Mouse (Mus musculus): Measurements from ENCODE around the gene Gm20388. TPM values are rescaled to one million over a fixed set of nuclear protein-coding genes. Genes with fewer than 3 reads are reported as not detected.

The Gm20388 gene
- polyA plus RNA-seq, 1 experiment from 2014 or later, result 4.4 TPM

DNA sequence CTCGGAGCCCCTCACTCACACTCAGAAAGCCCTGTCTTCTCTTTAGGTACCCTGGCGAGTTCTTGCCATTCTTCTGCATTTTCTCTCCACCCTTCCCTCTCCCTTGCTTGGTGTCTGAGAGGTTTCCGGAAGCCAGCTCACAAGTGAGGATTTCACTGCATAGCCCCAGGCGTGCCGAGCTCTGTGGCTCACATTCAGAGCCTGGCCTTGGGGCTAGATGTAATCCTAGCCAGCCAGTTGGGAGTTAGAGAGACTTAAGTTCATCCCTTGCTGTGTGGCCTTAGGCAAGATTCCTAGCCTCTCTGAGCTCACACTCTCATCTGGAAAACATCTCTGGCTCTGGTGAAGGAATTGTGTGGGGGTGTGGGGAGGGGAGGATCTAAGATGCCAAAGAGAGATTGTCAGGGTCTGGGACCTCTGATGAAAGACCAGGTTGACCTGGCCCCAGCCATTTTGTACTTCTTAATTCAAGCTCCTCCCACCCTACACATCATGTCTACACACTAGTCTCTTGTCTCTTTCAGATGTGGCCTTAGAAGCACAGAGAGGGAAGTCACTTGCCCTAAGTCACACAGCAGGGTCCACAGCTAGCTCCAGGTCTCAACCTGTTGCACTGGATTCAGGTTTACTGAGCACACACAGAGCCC lies 426.4 kb downstream of the Gm20388 start:
- ATAC-seq, result no peak
- H3K4me1 ChIP-seq (replicated peaks), result peaks cover 72% of the 10 kb centered on the region
- H3K27me3 ChIP-seq, result peaks cover 5% of the 10 kb centered on the region; the same call in 1 of the 2 replicates
- no peak overlapping the region for H3K4me2 ChIP-seq (replicated peaks)
- H3K9ac ChIP-seq (replicated peaks), result no peak overlapping the region
- H3K4me3 ChIP-seq (replicated peaks), result no peak overlapping the region
- H3K9me3 ChIP-seq, result no peaks in the 10 kb centered on the region
- 41% methylated on average over 5 of the region's 5 CpGs for WGBS
- H3K27ac ChIP-seq, result peak overlapping the region; percentile 91
- no peaks in the 10 kb centered on the region for H3K36me3 ChIP-seq

DNA sequence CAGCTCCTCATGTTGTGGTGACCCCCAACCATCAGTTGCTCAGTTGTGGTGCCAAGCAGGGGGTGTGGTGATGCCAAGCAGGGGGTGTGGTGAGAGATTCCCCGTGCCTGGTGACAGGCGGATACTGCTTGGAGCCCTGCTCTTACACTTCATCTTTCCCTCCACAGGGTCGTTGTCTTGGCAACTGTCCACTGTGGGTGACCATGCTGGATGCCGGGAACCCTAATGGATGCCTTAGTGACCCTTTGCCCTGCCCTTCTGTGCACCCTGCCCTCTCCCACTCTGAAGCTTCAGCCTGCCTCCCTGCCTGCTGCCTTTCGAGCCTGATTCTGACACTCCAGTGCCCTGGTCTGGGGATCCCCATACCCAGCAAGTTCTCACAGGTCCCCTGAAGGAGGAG lies 427.0 kb downstream of the Gm20388 start:
- H3K9me3 ChIP-seq, result no peaks in the 10 kb centered on the region
- WGBS, result 31% methylated on average over 5 of the region's 5 CpGs
- H3K27ac ChIP-seq, result no peak overlapping the region
- ATAC-seq, result no peak
- no peak overlapping the region for H3K9ac ChIP-seq (replicated peaks)
- no peak overlapping the region for H3K4me3 ChIP-seq (replicated peaks)
- peaks cover 75% of the 10 kb centered on the region for H3K4me1 ChIP-seq (replicated peaks)
- no peaks in the 10 kb centered on the region for H3K36me3 ChIP-seq
- H3K27me3 ChIP-seq, result peaks cover 2% of the 10 kb centered on the region; the same call in 1 of the 2 replicates
- H3K4me2 ChIP-seq (replicated peaks), result no peak overlapping the region

DNA sequence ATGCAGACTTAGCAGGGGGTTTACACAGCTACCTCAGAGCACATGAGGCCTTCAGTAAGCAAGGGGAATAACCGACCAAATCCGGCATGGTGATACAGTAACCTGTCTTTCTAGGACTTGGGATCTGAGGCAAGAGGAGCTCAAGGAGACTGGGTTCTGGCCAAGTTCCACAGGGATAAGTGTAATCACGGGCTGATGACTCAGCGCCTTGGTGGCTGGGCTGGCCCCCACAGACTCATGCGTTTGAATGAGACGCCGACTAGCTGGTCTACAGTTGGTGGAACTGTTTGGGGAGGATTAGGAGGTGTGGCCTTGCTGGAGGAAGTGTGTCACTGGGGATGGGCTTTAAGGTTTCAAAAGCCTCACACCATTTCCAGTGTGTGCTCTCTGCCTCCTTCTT lies 428.0 kb downstream of the Gm20388 start:
- H3K4me1 ChIP-seq (replicated peaks), result peaks cover 79% of the 10 kb centered on the region
- no peaks in the 10 kb centered on the region for H3K27me3 ChIP-seq
- no peak overlapping the region for H3K27ac ChIP-seq
- WGBS, result 96% methylated on average over 7 of the region's 7 CpGs
- no peaks in the 10 kb centered on the region for H3K36me3 ChIP-seq
- no peak overlapping the region for H3K9ac ChIP-seq (replicated peaks)
- H3K4me2 ChIP-seq (replicated peaks), result no peak overlapping the region
- no peak overlapping the region for H3K4me3 ChIP-seq (replicated peaks)
- ATAC-seq, result no peak
- H3K9me3 ChIP-seq, result no peaks in the 10 kb centered on the region

DNA sequence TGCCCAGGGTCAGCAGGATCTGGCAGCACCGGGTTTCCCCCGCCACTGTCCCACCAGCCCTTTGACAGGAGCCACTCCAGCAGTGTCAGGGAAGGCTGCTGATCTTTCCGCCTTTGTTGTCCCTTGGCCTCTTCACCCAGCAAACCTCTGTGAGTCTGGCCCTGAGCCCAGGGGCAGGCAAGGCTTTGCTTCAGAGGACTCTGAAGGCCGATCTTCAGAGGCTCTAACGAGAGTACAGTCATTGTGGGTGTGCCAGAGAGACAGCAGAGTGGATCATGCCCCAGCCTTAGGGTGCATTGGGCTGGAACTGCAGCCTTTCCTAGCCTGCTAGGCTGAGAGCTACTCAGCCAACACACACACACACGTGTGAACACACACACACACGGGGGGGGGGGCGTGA lies 429.1 kb downstream of the Gm20388 start:
- Histone ChIP-seq H3K4me3 (replicated peaks) (no peak overlapping the region), H3K4me1 (replicated peaks) (peaks cover 84% of the 10 kb centered on the region), H3K27me3 (no peaks in the 10 kb centered on the region), H3K4me2 (replicated peaks) (no peak overlapping the region), H3K9ac (replicated peaks) (no peak overlapping the region), H3K36me3 (no peaks in the 10 kb centered on the region), H3K27ac (peak overlapping the region; percentile 32; the same call in 1 of the 2 replicates), H3K9me3 (no peaks in the 10 kb centered on the region)
- WGBS, result 45% methylated on average over 8 of the region's 8 CpGs
- ATAC-seq, result no peak

DNA sequence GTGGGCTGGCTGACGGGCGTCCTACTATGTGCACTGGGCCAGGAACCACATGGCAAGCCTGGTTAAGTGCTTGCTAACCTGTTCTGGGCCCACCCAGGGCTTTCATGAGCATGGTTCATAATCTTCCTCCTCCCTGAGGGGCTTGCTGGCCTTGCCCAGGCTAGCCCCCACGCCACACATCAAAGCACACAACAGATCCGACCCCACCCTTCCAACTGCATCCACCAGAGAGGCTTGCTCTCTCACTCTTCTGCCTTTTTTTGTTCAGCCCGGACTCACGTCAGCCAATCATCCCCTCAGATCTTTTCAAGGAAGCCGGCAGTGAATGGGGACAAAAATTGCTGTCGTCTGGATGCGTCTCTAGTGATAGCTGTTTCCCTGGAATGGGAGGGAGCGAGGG lies 430.5 kb downstream of the Gm20388 start:
- H3K9me3 ChIP-seq, result no peaks in the 10 kb centered on the region
- H3K4me2 ChIP-seq (replicated peaks), result no peak overlapping the region
- no peak overlapping the region for H3K27ac ChIP-seq
- 32% methylated on average over 10 of the region's 10 CpGs for WGBS
- no peaks in the 10 kb centered on the region for H3K27me3 ChIP-seq
- H3K9ac ChIP-seq (replicated peaks), result no peak overlapping the region
- no peak for ATAC-seq
- H3K4me3 ChIP-seq (replicated peaks), result no peak overlapping the region
- no peaks in the 10 kb centered on the region for H3K36me3 ChIP-seq
- H3K4me1 ChIP-seq (replicated peaks), result peaks cover 84% of the 10 kb centered on the region

DNA sequence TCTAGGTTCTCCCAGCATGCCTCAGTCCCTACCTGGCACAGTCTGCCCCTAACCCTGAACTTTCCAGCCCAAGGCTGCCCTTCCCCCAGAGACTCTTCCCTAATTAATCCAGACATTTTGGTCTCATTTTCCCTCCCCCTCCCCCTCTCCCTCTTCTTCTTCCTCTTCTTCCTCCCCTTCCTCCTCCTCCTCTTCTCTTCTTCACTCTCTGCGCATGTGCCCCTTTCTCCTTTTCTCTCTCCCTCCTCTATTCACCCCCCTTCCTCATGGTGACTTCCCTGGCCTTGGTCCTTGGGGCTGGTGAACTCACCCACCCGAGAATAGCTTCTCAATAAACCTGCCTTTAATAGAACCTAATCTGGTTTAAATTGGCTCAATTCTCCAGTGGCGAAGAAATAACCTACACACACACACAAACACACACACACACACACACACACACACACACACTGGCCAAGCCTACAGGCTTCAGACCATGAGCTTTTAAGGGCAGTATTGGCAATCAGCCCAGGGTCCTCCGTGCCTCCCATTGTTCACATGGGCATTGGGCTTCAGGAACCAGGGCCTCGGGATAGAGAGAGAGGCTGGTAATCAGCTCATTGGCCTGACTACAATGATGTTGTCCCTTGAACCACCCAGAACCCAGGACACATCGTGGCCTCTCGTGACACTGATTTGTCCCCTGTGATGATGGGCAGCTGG lies 432.4 kb downstream of the Gm20388 start:
- Histone ChIP-seq H3K4me1 (replicated peaks) (peaks cover 83% of the 10 kb centered on the region), H3K36me3 (no peaks in the 10 kb centered on the region), H3K9me3 (no peaks in the 10 kb centered on the region), H3K27me3 (no peaks in the 10 kb centered on the region), H3K9ac (replicated peaks) (no peak overlapping the region), H3K4me3 (replicated peaks) (no peak overlapping the region), H3K27ac (peak overlapping the region; percentile 84), H3K4me2 (replicated peaks) (no peak overlapping the region)
- 44% methylated on average over 7 of the region's 7 CpGs for WGBS
- no peak for ATAC-seq

DNA sequence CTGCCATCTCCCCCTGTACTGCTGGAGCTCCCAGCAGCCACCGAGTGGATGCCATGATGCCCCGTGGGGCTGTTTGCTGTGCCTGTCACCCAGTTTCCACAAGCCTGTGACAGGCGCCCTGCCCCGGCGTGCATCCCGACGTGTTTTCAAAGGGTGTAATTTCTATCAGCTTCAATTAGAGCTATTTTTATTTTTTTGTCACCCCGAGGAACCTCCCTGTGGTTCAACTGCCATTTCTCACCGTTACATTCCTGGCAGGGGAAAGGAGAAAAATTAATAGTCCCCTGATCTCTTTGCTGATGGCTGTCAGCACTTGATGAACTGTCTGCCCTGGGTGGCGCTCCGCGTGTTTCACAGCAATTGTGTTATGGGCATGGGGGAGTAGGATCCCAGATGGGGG lies 432.9 kb downstream of the Gm20388 start:
- Histone ChIP-seq H3K27ac (peak overlapping the region; percentile 84), H3K36me3 (no peaks in the 10 kb centered on the region), H3K9ac (replicated peaks) (no peak overlapping the region), H3K4me2 (replicated peaks) (no peak overlapping the region), H3K4me3 (replicated peaks) (no peak overlapping the region), H3K27me3 (no peaks in the 10 kb centered on the region), H3K4me1 (replicated peaks) (peaks cover 89% of the 10 kb centered on the region), H3K9me3 (no peaks in the 10 kb centered on the region)
- ATAC-seq, result no peak
- WGBS, result 65% methylated on average over 12 of the region's 12 CpGs

DNA sequence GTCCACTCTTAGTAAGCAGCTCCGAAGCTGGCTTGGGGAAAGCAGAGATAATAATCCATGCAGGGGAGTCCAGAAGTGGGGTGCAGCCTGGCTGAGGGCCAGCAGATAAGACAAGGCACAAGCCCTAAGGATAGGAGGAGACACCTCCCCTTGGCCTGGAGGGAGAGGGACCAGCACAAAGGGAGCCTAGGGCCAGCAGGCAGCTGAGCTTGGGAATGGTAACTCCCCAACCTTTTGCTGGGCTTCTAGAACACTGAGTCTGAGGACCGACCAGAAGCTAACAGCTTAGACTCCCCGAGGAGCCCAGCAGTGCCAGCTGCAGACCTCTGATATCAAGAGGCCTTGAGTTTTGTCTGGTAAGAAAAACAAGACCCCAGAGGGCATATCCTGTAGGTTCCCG lies 433.5 kb downstream of the Gm20388 start:
- ATAC-seq, result no peak
- H3K36me3 ChIP-seq, result no peaks in the 10 kb centered on the region
- no peaks in the 10 kb centered on the region for H3K27me3 ChIP-seq
- H3K9ac ChIP-seq (replicated peaks), result 0 out of 2 replicates have a peak overlapping the region, but pooled peaks have one; percentile 33
- WGBS, result 26% methylated on average over 4 of the region's 4 CpGs
- no peak overlapping the region for H3K4me3 ChIP-seq (replicated peaks)
- H3K4me2 ChIP-seq (replicated peaks), result no peak overlapping the region
- peaks cover 95% of the 10 kb centered on the region for H3K4me1 ChIP-seq (replicated peaks)
- peak overlapping the region; percentile 84 for H3K27ac ChIP-seq
- no peaks in the 10 kb centered on the region for H3K9me3 ChIP-seq

DNA sequence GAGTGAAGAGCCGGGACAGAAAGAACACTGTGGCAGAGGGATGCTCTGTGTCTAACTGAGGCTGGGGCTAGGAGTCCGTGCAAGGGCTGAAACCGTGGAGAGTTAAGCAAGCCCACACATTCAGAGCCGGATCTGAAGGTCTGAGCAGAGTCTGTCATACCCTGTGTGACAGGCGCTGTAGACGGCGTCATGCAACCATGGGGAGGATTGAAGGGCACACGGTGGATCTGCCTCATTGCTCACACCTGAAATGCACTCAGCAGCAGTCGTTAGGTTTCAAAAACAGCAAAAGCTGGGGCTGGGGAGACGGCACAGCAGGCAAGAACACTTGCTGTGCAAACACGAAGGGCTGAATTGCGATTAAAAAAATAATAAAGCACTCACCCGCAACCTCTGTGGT lies 433.9 kb downstream of the Gm20388 start:
- 0 out of 2 replicates have a peak overlapping the region, but pooled peaks have one; percentile 33 for H3K9ac ChIP-seq (replicated peaks)
- peaks cover 95% of the 10 kb centered on the region for H3K4me1 ChIP-seq (replicated peaks)
- H3K27ac ChIP-seq, result peak overlapping the region; percentile 84
- no peaks in the 10 kb centered on the region for H3K27me3 ChIP-seq
- H3K9me3 ChIP-seq, result no peaks in the 10 kb centered on the region
- H3K4me2 ChIP-seq (replicated peaks), result no peak overlapping the region
- H3K4me3 ChIP-seq (replicated peaks), result no peak overlapping the region
- ATAC-seq, result no peak
- WGBS, result 19% methylated on average over 13 of the region's 13 CpGs
- H3K36me3 ChIP-seq, result no peaks in the 10 kb centered on the region

DNA sequence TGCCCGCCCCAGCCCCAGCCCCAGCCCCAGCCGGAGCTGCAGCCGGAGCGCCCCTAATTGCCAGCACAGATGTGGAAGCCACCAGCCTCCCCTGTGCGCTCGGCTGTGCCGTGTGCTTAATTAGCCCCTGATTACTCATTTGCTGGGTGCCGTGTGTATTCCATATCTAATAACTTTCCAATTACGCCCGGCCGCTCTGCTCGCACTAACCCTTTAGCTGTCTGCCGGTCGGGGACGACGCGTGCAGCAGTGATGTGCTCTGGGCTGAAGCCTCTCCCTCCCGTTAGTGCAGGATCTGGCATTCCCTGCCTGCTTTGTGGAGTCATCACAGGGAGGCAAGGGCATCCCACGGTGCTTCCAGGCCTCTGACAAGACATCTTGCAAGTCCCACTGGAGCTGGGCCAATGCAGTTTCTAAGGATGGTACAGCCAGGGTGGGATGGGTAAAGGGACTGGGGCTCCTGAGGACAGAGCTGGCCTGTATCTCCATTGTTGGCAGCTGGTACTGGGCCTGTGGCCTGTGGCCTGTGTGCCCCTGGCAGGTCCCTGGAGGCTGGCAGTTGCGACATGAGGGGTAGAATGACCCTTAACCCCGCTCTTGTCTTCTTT lies 437.2 kb downstream of the Gm20388 start:
- peak overlapping the region; percentile 40; the same call in 1 of the 2 replicates for H3K9ac ChIP-seq (replicated peaks)
- H3K27ac ChIP-seq, result peak overlapping the region; percentile 87
- no peak overlapping the region for H3K4me3 ChIP-seq (replicated peaks)
- no peaks in the 10 kb centered on the region for H3K27me3 ChIP-seq
- ATAC-seq, result peak; percentile 72
- peaks cover 85% of the 10 kb centered on the region for H3K4me1 ChIP-seq (replicated peaks)
- no peaks in the 10 kb centered on the region for H3K36me3 ChIP-seq
- H3K4me2 ChIP-seq (replicated peaks), result 0 out of 2 replicates have a peak overlapping the region, but pooled peaks have one; percentile 12
- no peaks in the 10 kb centered on the region for H3K9me3 ChIP-seq
- WGBS, result 45% methylated on average over 21 of the region's 21 CpGs

DNA sequence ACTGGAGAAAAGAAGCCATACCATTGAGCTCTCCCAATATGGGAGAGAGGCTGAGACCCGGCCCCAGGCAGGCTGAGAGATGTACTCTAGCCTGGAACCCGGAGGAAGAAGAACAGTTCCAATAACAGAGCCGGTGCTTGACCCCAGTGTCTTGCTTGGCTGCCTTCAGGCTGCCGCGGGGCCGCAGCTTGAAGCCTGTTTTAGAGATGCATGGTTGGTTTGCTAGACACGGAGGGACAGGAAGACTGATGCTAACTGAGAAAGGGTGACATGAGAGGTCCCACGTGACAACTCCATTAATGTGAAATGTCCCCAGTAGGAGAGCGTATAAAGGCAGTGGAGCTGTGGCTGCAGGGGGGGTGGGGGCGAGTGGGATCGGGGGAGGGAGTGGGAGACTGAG lies 438.3 kb downstream of the Gm20388 start:
- Histone ChIP-seq H3K4me3 (replicated peaks) (no peak overlapping the region), H3K27me3 (peaks cover 1% of the 10 kb centered on the region; the same call in 1 of the 2 replicates), H3K27ac (peak overlapping the region; percentile 87), H3K36me3 (no peaks in the 10 kb centered on the region), H3K4me2 (replicated peaks) (no peak overlapping the region), H3K4me1 (replicated peaks) (peaks cover 85% of the 10 kb centered on the region), H3K9ac (replicated peaks) (0 out of 2 replicates have a peak overlapping the region, but pooled peaks have one; percentile 20), H3K9me3 (no peaks in the 10 kb centered on the region)
- 18% methylated on average over 11 of the region's 11 CpGs for WGBS
- no peak for ATAC-seq

All from midbrain, embryonic 13.5 days (tissue).